Mouse (Mus musculus): ENCODE measurements around the gene Pomgnt1. TPM values are rescaled to one million over a fixed set of nuclear protein-coding genes. Genes with fewer than 3 reads are reported as not detected.

Gene Pomgnt1
- total and polyA plus RNA-seq, 3 experiments: 6.2 to 40.5 (median 37.2) TPM

GRCm38 (mm10) chr4:116175136-116175535, 51.5 kb downstream of the Pomgnt1 start:
- H3K4me3 ChIP-seq (ENCODE audit: low read depth, low read length): no peak overlapping the region
- no peaks in the 10 kb centered on the region for H3K9me3 ChIP-seq (replicated peaks)
- no peaks in the 10 kb centered on the region for H3K36me3 ChIP-seq (replicated peaks)
- H3K4me1 ChIP-seq (ENCODE audit: insufficient read depth, low read depth, low read length): peaks cover 55% of the 10 kb centered on the region
- ATAC-seq (ENCODE audit: extremely low read depth, insufficient number of reproducible peaks, low FRiP score, poor library complexity, severe bottlenecking) (no peak), DNase-seq (ENCODE audit: low spot score) (no peak)
- H3K27me3 ChIP-seq (ENCODE audit: insufficient read depth, low read length): peaks cover 19% of the 10 kb centered on the region
- TF ChIP-seq GATA2 (IDR thresholded peaks at IDR 0.05; ENCODE audit: borderline replicate concordance, low read depth, low read length): no peak
- no peak for TF ChIP-seq TAL1 (conservative IDR thresholded peaks at IDR 0.05; ENCODE audit: low read depth, low read length)
- TF ChIP-seq POLR2AphosphoS5 (IDR thresholded peaks at IDR 0.05; ENCODE audit: insufficient replicate concordance, low read depth, low read length): no peak
- TF ChIP-seq GATA1 (IDR thresholded peaks at IDR 0.05; ENCODE audit: borderline replicate concordance, low read length): no peak
- no peak for TF ChIP-seq CTCF (IDR thresholded peaks at IDR 0.05; ENCODE audit: low read depth, low read length)

DNA sequence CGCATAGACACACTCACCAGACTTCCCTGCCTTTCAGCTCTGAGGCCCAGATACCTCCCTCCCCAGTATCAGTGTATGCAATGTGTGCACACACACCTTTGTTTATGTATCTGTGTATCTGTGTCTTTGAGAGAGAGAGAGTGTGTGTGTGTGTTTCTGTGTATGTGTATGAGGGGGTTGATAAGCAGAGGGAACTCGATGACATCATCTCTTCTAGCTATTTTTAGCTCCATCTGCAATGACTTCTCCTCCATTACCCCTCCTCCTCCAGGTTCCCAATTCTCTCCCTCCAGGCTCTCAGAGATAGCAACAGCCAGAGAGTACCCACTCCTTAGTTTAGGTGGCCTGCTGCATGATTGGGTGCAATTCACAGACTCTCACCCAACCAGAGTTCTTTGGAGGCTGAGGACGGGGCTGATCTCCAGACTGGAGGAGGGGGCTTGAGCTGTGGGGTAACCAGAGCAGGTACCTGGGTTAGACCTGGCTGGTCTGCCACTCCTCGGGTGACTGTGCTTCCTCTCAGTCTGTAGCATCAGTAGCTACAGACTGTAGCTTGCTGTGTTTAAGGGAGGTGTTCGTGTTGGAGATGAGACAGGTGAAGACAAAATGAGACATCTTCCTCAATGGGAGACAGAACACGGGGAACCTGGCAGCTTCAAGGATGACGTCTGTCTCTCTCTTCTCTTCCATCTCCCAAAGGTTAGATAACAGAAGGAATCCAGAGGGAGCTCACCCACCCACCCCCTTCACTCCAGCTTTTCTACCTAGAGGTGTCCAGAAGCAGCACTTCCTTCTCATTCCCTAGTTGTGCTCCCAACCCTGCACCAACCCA, 52.3 kb downstream of the Pomgnt1 start:
- H3K9me3 ChIP-seq (replicated peaks): no peaks in the 10 kb centered on the region
- TF ChIP-seq GATA1 (IDR thresholded peaks at IDR 0.05; ENCODE audit: borderline replicate concordance, low read length) (no peak), TAL1 (conservative IDR thresholded peaks at IDR 0.05; ENCODE audit: low read depth, low read length) (0 out of 2 replicates have a peak, but pooled peaks have one; percentile 8)
- peaks cover 47% of the 10 kb centered on the region for H3K4me1 ChIP-seq (ENCODE audit: insufficient read depth, low read depth, low read length)
- peaks cover 21% of the 10 kb centered on the region for H3K27me3 ChIP-seq (ENCODE audit: insufficient read depth, low read length)
- H3K4me3 ChIP-seq (ENCODE audit: low read depth, low read length): no peak overlapping the region
- no peaks in the 10 kb centered on the region for H3K36me3 ChIP-seq (replicated peaks)
- DNase-seq (ENCODE audit: low spot score) (peak; percentile 50), ATAC-seq (ENCODE audit: extremely low read depth, insufficient number of reproducible peaks, low FRiP score, poor library complexity, severe bottlenecking) (peak; percentile 85)

- Histone ChIP-seq H3K9me3 (replicated peaks) (no peaks in the 10 kb centered on the region), H3K27me3 (ENCODE audit: insufficient read depth, low read length) (peaks cover 26% of the 10 kb centered on the region), H3K4me1 (ENCODE audit: insufficient read depth, low read depth, low read length) (peaks cover 46% of the 10 kb centered on the region), H3K36me3 (replicated peaks) (no peaks in the 10 kb centered on the region), H3K4me3 (ENCODE audit: low read depth, low read length) (no peak overlapping the region)
- ATAC-seq (ENCODE audit: extremely low read depth, insufficient number of reproducible peaks, low FRiP score, poor library complexity, severe bottlenecking) (no peak), DNase-seq (ENCODE audit: low spot score) (no peak)
- TF ChIP-seq GATA2 (IDR thresholded peaks at IDR 0.05; ENCODE audit: borderline replicate concordance, low read depth, low read length) (no peak), GATA1 (IDR thresholded peaks at IDR 0.05; ENCODE audit: borderline replicate concordance, low read length) (no peak), TAL1 (conservative IDR thresholded peaks at IDR 0.05; ENCODE audit: low read depth, low read length) (no peak), POLR2AphosphoS5 (IDR thresholded peaks at IDR 0.05; ENCODE audit: insufficient replicate concordance, low read depth, low read length) (no peak), CTCF (IDR thresholded peaks at IDR 0.05; ENCODE audit: low read depth, low read length) (no peak)
These were observed 52.9 kb downstream of the Pomgnt1 start for GRCm38 (mm10) chr4:116176543-116176988.

- DNase-seq (ENCODE audit: low spot score) (no peak), ATAC-seq (ENCODE audit: extremely low read depth, insufficient number of reproducible peaks, low FRiP score, poor library complexity, severe bottlenecking) (no peak)
- Histone ChIP-seq H3K4me3 (ENCODE audit: low read depth, low read length) (no peak overlapping the region), H3K36me3 (replicated peaks) (no peaks in the 10 kb centered on the region), H3K27me3 (ENCODE audit: insufficient read depth, low read length) (peaks cover 31% of the 10 kb centered on the region), H3K4me1 (ENCODE audit: insufficient read depth, low read depth, low read length) (peaks cover 49% of the 10 kb centered on the region), H3K9me3 (replicated peaks) (no peaks in the 10 kb centered on the region)
- TF ChIP-seq TAL1 (conservative IDR thresholded peaks at IDR 0.05; ENCODE audit: low read depth, low read length) (no peak), GATA2 (IDR thresholded peaks at IDR 0.05; ENCODE audit: borderline replicate concordance, low read depth, low read length) (no peak), POLR2AphosphoS5 (IDR thresholded peaks at IDR 0.05; ENCODE audit: insufficient replicate concordance, low read depth, low read length) (no peak), GATA1 (IDR thresholded peaks at IDR 0.05; ENCODE audit: borderline replicate concordance, low read length) (no peak), CTCF (IDR thresholded peaks at IDR 0.05; ENCODE audit: low read depth, low read length) (no peak)
These were observed 53.5 kb downstream of the Pomgnt1 start for GRCm38 (mm10) chr4:116177140-116177539.

- DNase-seq (ENCODE audit: low spot score) (no peak), ATAC-seq (ENCODE audit: extremely low read depth, insufficient number of reproducible peaks, low FRiP score, poor library complexity, severe bottlenecking) (no peak)
- Histone ChIP-seq H3K27me3 (ENCODE audit: insufficient read depth, low read length) (peaks cover 48% of the 10 kb centered on the region), H3K4me1 (ENCODE audit: insufficient read depth, low read depth, low read length) (peaks cover 34% of the 10 kb centered on the region), H3K36me3 (replicated peaks) (no peaks in the 10 kb centered on the region), H3K9me3 (replicated peaks) (no peaks in the 10 kb centered on the region), H3K4me3 (ENCODE audit: low read depth, low read length) (no peak overlapping the region)
- no peak for TF ChIP-seq GATA2 (IDR thresholded peaks at IDR 0.05; ENCODE audit: borderline replicate concordance, low read depth, low read length)
- TF ChIP-seq GATA1 (IDR thresholded peaks at IDR 0.05; ENCODE audit: borderline replicate concordance, low read length): no peak
- TF ChIP-seq POLR2AphosphoS5 (IDR thresholded peaks at IDR 0.05; ENCODE audit: insufficient replicate concordance, low read depth, low read length): no peak
- TF ChIP-seq TAL1 (conservative IDR thresholded peaks at IDR 0.05; ENCODE audit: low read depth, low read length): no peak
- no peak for TF ChIP-seq CTCF (IDR thresholded peaks at IDR 0.05; ENCODE audit: low read depth, low read length)
These were observed 58.4 kb downstream of the Pomgnt1 start for GRCm38 (mm10) chr4:116182079-116182478.

- H3K36me3 ChIP-seq (replicated peaks): no peaks in the 10 kb centered on the region
- H3K9me3 ChIP-seq (replicated peaks): no peaks in the 10 kb centered on the region
- DNase-seq (ENCODE audit: low spot score) (no peak), ATAC-seq (ENCODE audit: extremely low read depth, insufficient number of reproducible peaks, low FRiP score, poor library complexity, severe bottlenecking) (no peak)
- H3K4me3 ChIP-seq (ENCODE audit: low read depth, low read length): no peak overlapping the region
- peaks cover 32% of the 10 kb centered on the region for H3K4me1 ChIP-seq (ENCODE audit: insufficient read depth, low read depth, low read length)
- H3K27me3 ChIP-seq (ENCODE audit: insufficient read depth, low read length): peaks cover 44% of the 10 kb centered on the region
- no peak for TF ChIP-seq CTCF (IDR thresholded peaks at IDR 0.05; ENCODE audit: low read depth, low read length)
- no peak for TF ChIP-seq POLR2AphosphoS5 (IDR thresholded peaks at IDR 0.05; ENCODE audit: insufficient replicate concordance, low read depth, low read length)
- no peak for TF ChIP-seq TAL1 (conservative IDR thresholded peaks at IDR 0.05; ENCODE audit: low read depth, low read length)
- TF ChIP-seq GATA1 (IDR thresholded peaks at IDR 0.05; ENCODE audit: borderline replicate concordance, low read length): no peak
- no peak for TF ChIP-seq GATA2 (IDR thresholded peaks at IDR 0.05; ENCODE audit: borderline replicate concordance, low read depth, low read length)
These were observed 59.1 kb downstream of the Pomgnt1 start for GRCm38 (mm10) chr4:116182745-116183144.

All from G1E (cell line).